Mouse (Mus musculus): ENCODE measurements around the gene Vmn1r171. TPM values are rescaled to one million over a fixed set of nuclear protein-coding genes. Genes with fewer than 3 reads are reported as not detected.
"Not testable (repeated sequence)": the region's sequence is repeated elsewhere in the genome, so short reads cannot be mapped to it uniquely, and the experiment has no call there.

The Vmn1r171 gene
- polyA plus RNA-seq (2012; rRNA removed), result not detected in 2 replicates

GRCm38 (mm10) chr7:23630422-23630821 is at the start of gene Vmn1r171:
Vmn1r171 (plus strand) TSS chr7:23630722.
- TF ChIP-seq POLR2A (IDR thresholded peaks at IDR 0.05; ENCODE audit: borderline replicate concordance, extremely low read depth, low read depth, low read length), result no peak
- no peak for TF ChIP-seq CTCF (IDR thresholded peaks at IDR 0.05; ENCODE audit: insufficient read depth, low read length)
- H3K4me1 ChIP-seq (ENCODE audit: control insufficient read depth, insufficient read depth, low read length), result no peaks in the 10 kb centered on the region
- DNase-seq, result no peak
- H3K4me3 ChIP-seq (replicated peaks; ENCODE audit: extremely low read depth, low read depth, low read length), result no peak within 1 kb of the TSS

- H3K4me1 ChIP-seq (ENCODE audit: control insufficient read depth, insufficient read depth, low read length); H3K4me3 ChIP-seq (replicated peaks; ENCODE audit: extremely low read depth, low read depth, low read length); DNase-seq: not testable (repeated sequence)
- 15% methylated on average over 1 of the region's 1 CpGs for WGBS
Observed at GRCm38 (mm10) chr7:23605875-23606274, 24.6 kb upstream of the Vmn1r171 start, which contains the start of gene Vmn1r170. Vmn1r170 (plus strand) TSS chr7:23606175.

- DNase-seq, result no peak
- no peak for TF ChIP-seq CTCF (IDR thresholded peaks at IDR 0.05; ENCODE audit: insufficient read depth, low read length)
- TF ChIP-seq POLR2A (IDR thresholded peaks at IDR 0.05; ENCODE audit: borderline replicate concordance, extremely low read depth, low read depth, low read length), result no peak
- Histone ChIP-seq H3K4me3 (replicated peaks; ENCODE audit: extremely low read depth, low read depth, low read length) (no peak within 1 kb of the TSS), H3K4me1 (ENCODE audit: control insufficient read depth, insufficient read depth, low read length) (no peaks in the 10 kb centered on the region)
- WGBS, result 61% methylated on average over 2 of the region's 2 CpGs
Observed at GRCm38 (mm10) chr7:23658016-23658415, 27.5 kb downstream of the Vmn1r171 start, which contains the start of gene Vmn1r172. Vmn1r172 (plus strand) TSS chr7:23658316.

Other genes with a start within 250 kb of the Vmn1r171 start
- not detected in 2 replicates for gene Nlrp5, start 244.8 kb upstream of the Vmn1r171 start, polyA plus RNA-seq (2012; rRNA removed)
- gene Vmn1r167, start 123.5 kb upstream of the Vmn1r171 start, polyA plus RNA-seq (2012; rRNA removed), result not detected in 2 replicates
- gene Vmn1r168, start 91.0 kb upstream of the Vmn1r171 start, polyA plus RNA-seq (2012; rRNA removed), result not detected in 2 replicates
- not detected in 2 replicates for gene Vmn1r169, start 55.2 kb upstream of the Vmn1r171 start, polyA plus RNA-seq (2012; rRNA removed)
- gene Vmn1r170, start 24.5 kb upstream of the Vmn1r171 start, polyA plus RNA-seq (2012; rRNA removed), result not detected in 2 replicates
- not detected in 2 replicates for gene Vmn1r172, start 27.6 kb downstream of the Vmn1r171 start, polyA plus RNA-seq (2012; rRNA removed)
- not detected in 2 replicates for gene Vmn1r173, start 70.0 kb downstream of the Vmn1r171 start, polyA plus RNA-seq (2012; rRNA removed)
- not detected in 2 replicates for gene Vmn1r174, start 121.5 kb downstream of the Vmn1r171 start, polyA plus RNA-seq (2012; rRNA removed)
- gene Vmn1r175, start 179.9 kb downstream of the Vmn1r171 start, polyA plus RNA-seq (2012; rRNA removed), result not detected in 2 replicates
- not detected in 2 replicates for gene Vmn1r176, start 206.7 kb downstream of the Vmn1r171 start, polyA plus RNA-seq (2012; rRNA removed)
- gene Vmn1r177, start 235.7 kb downstream of the Vmn1r171 start, polyA plus RNA-seq (2012; rRNA removed), result not detected in 2 replicates